Mouse (Mus musculus) forebrain, embryonic 15.5 days (tissue): ENCODE measurements around the gene Lmod2. TPM values are rescaled to one million over a fixed set of nuclear protein-coding genes. Genes with fewer than 3 reads are reported as not detected.

Experiments used
- ATAC-seq: fragments of 200-750 bp; cut with Nextera tagmentation; replicated peaks from 2 replicates; pipeline ENCODE4 v1.8.0; 2017; ENCODE audit warnings: mild to moderate bottlenecking, moderate TSS enrichment, moderate library complexity
- H3K27ac ChIP-seq: fragments of 300-500 bp; sonication (generic); replicated peaks from 2 replicates; pipeline ENCODE4 v1.5.1; 2015; ENCODE audit warnings: mild to moderate bottlenecking, inconsistent platforms
- H3K27me3 ChIP-seq: fragments of 300-500 bp; sonication (generic); 2 replicates; pipeline ENCODE4 v1.6.1; 2015; ENCODE audit warnings: inconsistent platforms
- H3K36me3 ChIP-seq: fragments of 300-500 bp; sonication (generic); 2 replicates; pipeline ENCODE4 v1.6.1; 2015; ENCODE audit warnings: mild to moderate bottlenecking, inconsistent platforms
- H3K4me1 ChIP-seq: fragments of 300-500 bp; sonication (generic); 2 replicates; pipeline ENCODE4 v1.6.1; 2015; ENCODE audit warnings: inconsistent platforms
- H3K4me2 ChIP-seq: fragments of 300-500 bp; sonication (generic); replicated peaks from 2 replicates; pipeline ENCODE4 v1.6.1; 2015; ENCODE audit warnings: mild to moderate bottlenecking, inconsistent platforms
- H3K4me3 ChIP-seq: fragments of 300-500 bp; sonication (generic); 2 replicates; pipeline ENCODE4 v1.5.1; 2015; ENCODE audit warnings: mild to moderate bottlenecking, inconsistent platforms
- H3K9ac ChIP-seq: fragments of 300-500 bp; sonication (generic); replicated peaks from 2 replicates; pipeline ENCODE4 v1.6.1; 2015; ENCODE audit warnings: mild to moderate bottlenecking, inconsistent platforms
- H3K9me3 ChIP-seq: fragments of 300-500 bp; sonication (generic); 2 replicates; pipeline ENCODE4 v1.6.1; 2016; ENCODE audit warnings: inconsistent platforms
- WGBS: fragments of 180-500 bp; shearing (Covaris S2); methylation state at CpG from one replicate; pipeline ENCODE4 v1.1.7; 2015; ENCODE audit warnings: mixed read lengths; 5-methylcytosine and 5-hydroxymethylcytosine counted together
- polyA plus RNA-seq: library from polyadenylated mRNA; unstranded; fragments of >200 nt; fragmentation: Nextera tagmentation; extraction: Ambion mirVana; gene quantifications from 2 replicates; pipeline ENCODE4 v1.2.1, GENCODE M21; 2015

Lmod2 gene
- polyA plus RNA-seq, 1 experiment from 2014 or later = not detected

DNA sequence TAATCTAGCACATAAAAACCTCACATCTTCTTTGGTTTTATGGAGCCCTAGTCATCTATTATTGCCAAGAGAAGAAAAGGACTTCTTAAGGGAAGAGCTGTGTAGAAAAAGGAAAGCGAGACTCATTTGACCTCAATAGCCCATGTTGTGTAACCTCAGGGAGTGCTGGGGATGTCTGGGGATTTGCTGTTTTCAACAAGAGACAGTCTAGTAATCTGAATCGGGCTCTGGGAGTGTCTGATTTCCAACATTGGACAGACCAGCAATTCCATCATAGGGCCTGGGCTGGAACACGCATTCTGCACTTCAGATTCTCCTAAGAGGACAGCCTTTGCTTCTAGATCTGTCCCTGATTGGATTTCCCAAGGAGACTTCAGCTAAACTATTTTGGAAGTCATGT lies 14.1 kb upstream of the Lmod2 start:
- ATAC-seq = no peak
- Histone ChIP-seq H3K27me3 (no peaks in the 10 kb centered on the region), H3K4me1 (no peaks in the 10 kb centered on the region), H3K9ac (no peak overlapping the region), H3K4me3 (no peak overlapping the region), H3K36me3 (no peaks in the 10 kb centered on the region), H3K4me2 (no peak overlapping the region), H3K9me3 (no peaks in the 10 kb centered on the region), H3K27ac (no peak overlapping the region)
- WGBS = 85% methylated on average over 3 of the region's 3 CpGs

- Histone ChIP-seq H3K4me2 (no peak overlapping the region), H3K27ac (no peak overlapping the region), H3K4me3 (no peak overlapping the region), H3K36me3 (no peaks in the 10 kb centered on the region), H3K27me3 (no peaks in the 10 kb centered on the region), H3K9me3 (no peaks in the 10 kb centered on the region), H3K4me1 (no peaks in the 10 kb centered on the region), H3K9ac (no peak overlapping the region)
- no peak for ATAC-seq
- 65% methylated on average over 10 of the region's 10 CpGs for WGBS
Measured at GRCm38 (mm10) chr6:24585431-24586310, 11.9 kb upstream of the Lmod2 start.

DNA sequence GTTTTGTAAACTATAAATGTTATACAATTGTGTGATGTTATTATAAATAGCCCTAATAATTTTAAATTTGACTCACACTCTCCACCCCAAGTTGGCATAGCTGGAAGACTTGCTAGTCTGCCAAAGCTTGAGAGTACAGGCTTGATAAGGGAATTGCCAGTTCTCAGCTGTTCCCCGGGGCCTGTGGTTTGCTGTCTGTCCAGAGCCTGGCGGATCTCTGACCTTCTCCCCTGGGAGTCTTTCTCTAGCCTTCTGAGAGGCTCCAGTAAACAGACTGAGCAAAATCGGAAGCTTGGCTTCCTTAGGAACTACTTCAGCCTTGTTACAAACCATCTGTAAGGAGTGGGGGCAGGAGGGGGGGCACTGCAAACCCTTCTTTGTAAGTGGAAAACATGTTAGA lies 10.7 kb upstream of the Lmod2 start:
- H3K36me3 ChIP-seq = no peaks in the 10 kb centered on the region
- H3K27ac ChIP-seq = no peak overlapping the region
- 52% methylated on average over 3 of the region's 3 CpGs for WGBS
- H3K9ac ChIP-seq = no peak overlapping the region
- H3K4me2 ChIP-seq = no peak overlapping the region
- H3K27me3 ChIP-seq = no peaks in the 10 kb centered on the region
- H3K4me1 ChIP-seq = no peaks in the 10 kb centered on the region
- H3K4me3 ChIP-seq = no peak overlapping the region
- ATAC-seq = no peak
- H3K9me3 ChIP-seq = no peaks in the 10 kb centered on the region

DNA sequence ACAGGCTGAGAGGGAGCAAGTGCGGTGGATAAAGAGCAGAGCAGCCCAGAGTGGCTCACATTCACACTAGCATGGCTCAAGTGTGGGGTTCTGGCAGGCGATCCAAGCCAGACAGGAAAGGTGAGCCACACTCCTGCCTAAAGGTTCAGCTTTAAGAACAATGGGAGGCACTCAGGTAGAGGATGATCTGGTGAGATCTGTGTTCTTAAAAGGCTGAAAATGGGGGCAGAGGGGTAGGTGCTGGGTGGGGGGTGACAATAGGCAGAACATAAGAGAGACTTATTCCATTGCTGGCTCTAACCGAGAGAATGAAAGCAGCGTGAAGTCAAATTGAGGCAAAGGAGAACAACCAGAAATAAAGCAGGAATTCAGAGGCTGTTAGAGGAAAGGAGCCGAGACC lies 7.3 kb upstream of the Lmod2 start:
- no peak overlapping the region for H3K27ac ChIP-seq
- H3K4me3 ChIP-seq = no peak overlapping the region
- WGBS = 81% methylated on average over 5 of the region's 5 CpGs
- no peaks in the 10 kb centered on the region for H3K27me3 ChIP-seq
- H3K36me3 ChIP-seq = no peaks in the 10 kb centered on the region
- no peak overlapping the region for H3K9ac ChIP-seq
- H3K4me1 ChIP-seq = no peaks in the 10 kb centered on the region
- no peak overlapping the region for H3K4me2 ChIP-seq
- no peak for ATAC-seq
- H3K9me3 ChIP-seq = no peaks in the 10 kb centered on the region

- Histone ChIP-seq H3K4me3 (no peak overlapping the region), H3K27ac (no peak overlapping the region), H3K9ac (no peak overlapping the region), H3K4me2 (no peak overlapping the region), H3K4me1 (no peaks in the 10 kb centered on the region), H3K9me3 (no peaks in the 10 kb centered on the region), H3K27me3 (no peaks in the 10 kb centered on the region), H3K36me3 (no peaks in the 10 kb centered on the region)
- 54% methylated on average over 10 of the region's 10 CpGs for WGBS
- no peak for ATAC-seq
Measured at GRCm38 (mm10) chr6:24591525-24592218, 5.9 kb upstream of the Lmod2 start.

DNA sequence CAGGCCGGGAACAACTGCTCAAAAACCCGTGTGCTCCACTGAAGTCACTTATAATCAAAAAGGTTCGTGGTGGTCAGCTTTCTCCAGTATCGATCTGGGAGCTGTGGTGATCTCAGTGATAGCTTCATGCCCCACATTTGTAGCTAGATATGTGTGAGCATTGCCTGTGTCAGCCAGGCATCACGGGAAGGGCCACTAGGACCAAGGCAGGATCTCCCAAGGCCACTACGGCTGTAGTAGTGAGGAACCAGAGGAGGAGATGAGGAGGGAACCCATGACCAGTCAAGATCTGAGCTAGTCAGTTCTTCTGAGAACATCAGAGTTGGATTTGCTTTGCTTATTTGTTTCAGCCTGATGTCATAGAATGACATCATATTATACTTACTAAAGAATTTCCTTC lies 1.6 kb downstream of the Lmod2 start:
- H3K36me3 ChIP-seq = no peaks in the 10 kb centered on the region
- no peak overlapping the region for H3K4me2 ChIP-seq
- no peak overlapping the region for H3K4me3 ChIP-seq
- no peak for ATAC-seq
- no peaks in the 10 kb centered on the region for H3K9me3 ChIP-seq
- 93% methylated on average over 6 of the region's 6 CpGs for WGBS
- no peak overlapping the region for H3K27ac ChIP-seq
- no peak overlapping the region for H3K9ac ChIP-seq
- H3K27me3 ChIP-seq = no peaks in the 10 kb centered on the region
- H3K4me1 ChIP-seq = no peaks in the 10 kb centered on the region

- Histone ChIP-seq H3K27me3 (no peaks in the 10 kb centered on the region), H3K4me1 (no peaks in the 10 kb centered on the region), H3K4me2 (no peak overlapping the region), H3K4me3 (no peak overlapping the region), H3K9ac (no peak overlapping the region), H3K9me3 (no peaks in the 10 kb centered on the region), H3K27ac (no peak overlapping the region), H3K36me3 (no peaks in the 10 kb centered on the region)
- WGBS = 78% methylated on average over 5 of the region's 5 CpGs
- no peak for ATAC-seq
Measured at GRCm38 (mm10) chr6:24599639-24600038, 2.1 kb downstream of the Lmod2 start.

DNA sequence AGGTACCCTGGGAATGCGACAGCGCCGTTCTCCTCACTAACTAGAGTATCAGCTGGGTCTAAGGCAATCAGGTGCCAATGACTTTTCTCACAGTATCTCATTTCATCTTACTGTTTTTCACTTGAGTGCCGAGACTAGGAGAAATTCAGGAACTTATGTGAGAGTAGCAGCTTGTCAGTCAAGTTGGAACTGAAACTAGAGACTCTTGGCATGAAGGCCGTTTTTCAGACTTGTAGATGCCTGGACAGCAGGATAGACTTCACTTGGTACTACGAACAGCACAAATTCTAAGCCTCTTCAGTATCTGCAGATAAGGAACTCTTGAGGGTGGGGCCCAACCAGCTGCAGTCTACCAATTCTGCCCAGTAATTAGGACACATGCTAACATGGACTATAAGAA lies 2.6 kb downstream of the Lmod2 start:
- Histone ChIP-seq H3K36me3 (no peaks in the 10 kb centered on the region), H3K4me3 (no peak overlapping the region), H3K9ac (no peak overlapping the region), H3K27me3 (no peaks in the 10 kb centered on the region), H3K9me3 (no peaks in the 10 kb centered on the region), H3K27ac (no peak overlapping the region), H3K4me2 (no peak overlapping the region), H3K4me1 (no peaks in the 10 kb centered on the region)
- 89% methylated on average over 6 of the region's 6 CpGs for WGBS
- ATAC-seq = no peak

DNA sequence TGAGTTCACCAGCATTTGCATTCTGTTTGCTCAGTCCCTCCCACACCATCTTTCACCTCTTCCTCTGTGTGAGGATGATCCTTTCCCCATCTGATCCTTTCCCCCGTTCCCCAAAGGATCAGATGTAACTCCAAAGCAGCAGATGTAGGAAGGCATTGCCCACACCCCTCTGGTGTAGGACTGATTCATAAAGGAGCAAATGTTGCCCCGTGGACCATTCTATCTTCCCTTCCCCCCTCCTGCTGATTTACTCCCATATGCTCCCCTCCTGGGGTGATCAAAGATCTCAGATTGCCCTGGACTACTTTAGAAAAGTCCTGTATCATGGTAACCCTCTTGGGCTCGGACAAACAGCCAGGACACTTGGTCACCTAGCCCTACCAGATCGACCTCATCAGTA lies 3.2 kb downstream of the Lmod2 start:
- no peaks in the 10 kb centered on the region for H3K36me3 ChIP-seq
- H3K9ac ChIP-seq = no peak overlapping the region
- no peak overlapping the region for H3K4me3 ChIP-seq
- H3K4me2 ChIP-seq = no peak overlapping the region
- H3K27me3 ChIP-seq = no peaks in the 10 kb centered on the region
- ATAC-seq = no peak
- no peaks in the 10 kb centered on the region for H3K4me1 ChIP-seq
- no peaks in the 10 kb centered on the region for H3K9me3 ChIP-seq
- 77% methylated on average over 4 of the region's 4 CpGs for WGBS
- no peak overlapping the region for H3K27ac ChIP-seq

- H3K9me3 ChIP-seq = no peaks in the 10 kb centered on the region
- H3K27ac ChIP-seq = no peak overlapping the region
- H3K4me1 ChIP-seq = no peaks in the 10 kb centered on the region
- H3K9ac ChIP-seq = no peak overlapping the region
- no peaks in the 10 kb centered on the region for H3K27me3 ChIP-seq
- ATAC-seq = no peak
- no peak overlapping the region for H3K4me2 ChIP-seq
- H3K4me3 ChIP-seq = no peak overlapping the region
- no peaks in the 10 kb centered on the region for H3K36me3 ChIP-seq
- WGBS = 82% methylated on average over 1 of the region's 1 CpGs
Measured at GRCm38 (mm10) chr6:24601668-24602067, 4.1 kb downstream of the Lmod2 start.

GRCm38 (mm10) chr6:24602351-24602750 lies 4.8 kb downstream of the Lmod2 start:
- 73% methylated on average over 3 of the region's 3 CpGs for WGBS
- no peak for ATAC-seq
- Histone ChIP-seq H3K4me3 (no peak overlapping the region), H3K27ac (no peak overlapping the region), H3K9ac (no peak overlapping the region), H3K9me3 (no peaks in the 10 kb centered on the region), H3K27me3 (no peaks in the 10 kb centered on the region), H3K36me3 (no peaks in the 10 kb centered on the region), H3K4me1 (no peaks in the 10 kb centered on the region), H3K4me2 (no peak overlapping the region)

DNA sequence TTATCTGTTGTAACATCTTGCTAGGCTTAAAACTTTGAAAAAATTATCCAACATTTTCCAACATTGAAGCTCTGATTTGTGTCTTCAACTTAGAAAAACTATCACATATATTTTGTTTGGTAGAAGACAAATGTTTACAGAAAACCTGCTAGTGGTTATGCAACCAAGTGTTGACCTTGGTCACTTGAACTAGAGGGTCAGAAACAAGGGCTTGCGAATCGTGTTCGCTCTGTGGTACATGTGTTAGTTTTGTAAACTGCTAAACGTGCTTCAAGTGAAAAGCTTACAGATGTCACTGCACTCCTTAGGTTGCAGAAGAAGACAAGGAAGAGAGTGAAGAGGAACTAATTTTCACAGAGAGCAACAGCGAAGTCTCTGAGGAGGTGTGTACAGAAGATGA lies 5.4 kb downstream of the Lmod2 start:
- Histone ChIP-seq H3K9ac (no peak overlapping the region), H3K36me3 (no peaks in the 10 kb centered on the region), H3K4me3 (no peak overlapping the region), H3K27me3 (no peaks in the 10 kb centered on the region), H3K4me2 (no peak overlapping the region), H3K4me1 (no peaks in the 10 kb centered on the region), H3K27ac (no peak overlapping the region), H3K9me3 (no peaks in the 10 kb centered on the region)
- 97% methylated on average over 5 of the region's 5 CpGs for WGBS
- no peak for ATAC-seq
